Mouse (Mus musculus) liver (tissue): ENCODE data around the gene Pakap.

Source experiments
- DNase-seq: peaks from one replicate; pipeline ENCODE4 v3.0.0-alpha.2; 2020; ENCODE audit warnings: mixed read lengths

The Pakap gene

DNA sequence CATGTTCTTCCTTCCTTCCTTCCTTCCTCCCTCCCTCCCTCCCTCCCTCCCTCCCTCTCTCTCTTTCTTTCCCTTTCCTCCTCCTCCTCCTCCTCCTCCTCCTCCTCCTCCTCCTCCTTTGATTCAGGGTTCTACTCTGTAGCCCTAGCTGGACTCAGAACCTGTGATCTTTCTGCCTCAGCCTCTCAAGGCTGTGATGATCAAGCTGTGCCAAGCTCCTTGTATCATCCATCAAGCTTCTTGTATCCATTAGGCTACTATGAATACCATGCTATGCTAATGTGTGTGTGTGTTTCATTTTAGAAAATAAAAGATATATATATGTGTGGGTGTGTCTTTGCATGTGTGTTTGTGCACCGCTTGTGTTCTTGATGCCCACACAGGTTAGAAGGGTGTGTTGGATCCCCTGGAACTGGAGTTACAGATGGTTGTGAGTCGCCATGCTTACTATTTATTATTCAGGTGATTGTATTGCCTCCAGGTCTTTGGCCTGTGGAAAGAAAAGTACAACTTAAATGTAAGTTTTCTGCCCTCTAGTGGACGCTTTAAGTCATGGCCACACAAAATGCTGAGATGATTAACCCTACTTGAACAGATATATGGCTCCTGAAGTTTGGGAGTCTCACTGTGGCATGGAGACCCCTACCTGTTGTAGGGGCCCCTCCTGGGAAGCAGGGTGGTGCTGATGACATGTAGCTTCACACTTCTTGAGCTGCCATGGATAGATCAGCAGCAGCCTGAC is 359.7 kb downstream of the Pakap start:
- no peak for DNase-seq

DNA sequence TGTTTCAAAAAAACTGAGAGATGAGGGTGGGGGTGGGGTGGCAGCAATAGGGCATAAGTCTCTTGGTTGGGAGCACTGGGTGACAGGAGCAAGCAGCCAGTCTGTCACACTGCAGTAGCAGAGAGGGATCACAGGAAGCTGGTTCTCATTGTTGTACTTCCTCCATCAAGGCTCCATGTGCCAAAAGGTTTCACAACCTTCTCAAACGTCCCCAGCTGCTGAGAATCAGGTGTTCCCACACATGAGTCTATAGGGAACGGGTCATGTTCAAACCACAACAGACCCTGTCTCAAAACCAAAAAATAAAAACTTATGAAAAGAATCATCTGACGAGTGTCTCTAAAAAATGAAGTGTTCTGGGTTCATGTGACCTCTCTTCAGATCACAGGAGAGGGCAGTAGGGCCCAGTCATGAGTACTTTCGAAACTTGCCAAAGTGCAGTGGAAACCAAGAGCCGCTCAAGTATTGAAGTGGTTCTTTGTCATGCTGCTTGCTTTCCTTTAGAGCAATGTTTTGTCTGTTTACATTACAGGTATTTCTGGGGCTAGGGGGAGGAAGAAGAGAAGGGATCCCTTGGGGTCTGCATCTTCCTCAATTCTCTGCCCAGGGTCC is 362.7 kb downstream of the Pakap start:
- no peak for DNase-seq

DNA sequence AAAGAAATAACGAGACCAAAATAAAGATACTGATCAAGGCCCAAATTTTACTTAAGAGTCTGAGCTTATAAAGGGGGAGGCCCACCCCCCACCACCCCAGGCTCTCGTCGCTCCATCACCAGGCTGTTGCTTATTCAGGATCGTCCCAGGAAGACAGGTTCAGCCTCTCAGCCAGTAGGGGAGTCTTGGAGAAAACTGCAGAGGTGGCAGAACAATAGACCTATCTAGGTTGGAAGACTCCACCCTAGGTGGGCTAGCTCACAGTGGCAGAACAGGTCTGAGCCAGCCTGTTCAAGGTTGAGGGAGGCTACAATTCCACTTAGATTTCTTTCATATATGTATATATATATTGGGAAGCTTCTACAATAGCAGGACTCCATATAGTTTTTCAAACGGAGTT is 366.2 kb downstream of the Pakap start:
- DNase-seq = no peak

DNA sequence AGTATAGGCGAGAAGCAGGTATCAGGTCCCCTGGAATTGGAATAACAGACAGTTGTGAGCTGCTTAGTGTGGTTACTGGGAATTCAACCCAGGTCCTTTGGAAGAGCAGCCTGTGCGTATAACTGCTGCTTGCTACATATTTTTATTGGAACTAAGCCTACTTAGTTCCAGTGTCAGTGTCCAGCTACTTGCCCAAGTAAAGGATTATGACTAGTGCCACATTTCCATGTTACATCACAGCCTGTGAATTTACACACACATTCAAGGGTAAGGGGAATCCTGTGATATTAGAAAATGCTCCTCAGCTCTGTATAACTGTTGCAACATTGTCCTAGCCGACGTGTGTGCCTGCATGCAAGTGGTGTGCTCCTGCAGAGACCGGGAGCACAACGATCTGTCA is 369.3 kb downstream of the Pakap start:
- no peak for DNase-seq

DNA sequence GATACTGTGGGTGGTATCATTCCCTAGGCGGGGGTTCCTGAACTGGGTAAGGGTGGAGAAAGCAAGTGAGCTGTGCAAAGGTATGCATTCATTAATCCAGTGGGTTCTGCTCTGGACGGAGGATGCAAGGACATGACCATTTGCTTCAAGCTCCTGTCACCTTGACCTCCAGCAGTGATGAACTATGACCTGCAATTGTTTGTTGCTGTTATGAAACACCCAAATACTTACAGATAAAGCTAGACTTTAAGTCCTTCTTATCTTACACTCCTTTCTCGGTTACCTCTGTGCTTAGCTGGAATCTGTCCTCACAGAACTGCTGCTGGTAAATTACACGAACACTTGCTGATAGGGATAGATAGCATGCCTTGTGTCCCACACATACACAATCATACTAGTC is 372.7 kb downstream of the Pakap start:
- DNase-seq = no peak

DNA sequence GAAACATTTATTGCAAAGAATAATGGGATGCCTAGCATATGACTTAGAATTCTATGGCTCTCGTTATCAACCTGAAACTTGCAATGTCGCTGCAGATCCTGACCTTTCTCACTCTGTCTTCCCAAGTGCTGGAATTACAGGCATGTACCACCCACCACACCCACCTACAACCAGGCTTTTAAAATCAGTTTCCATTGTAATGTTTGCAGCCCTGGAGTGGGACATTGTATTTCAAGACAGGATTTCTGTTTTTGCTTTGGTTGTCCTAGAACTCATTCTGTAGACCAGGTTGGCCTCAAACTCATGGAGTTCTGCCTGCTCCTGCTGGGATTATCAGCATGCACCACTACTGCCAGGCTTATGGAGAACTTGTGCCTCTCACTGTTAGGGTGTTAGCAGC is 374.9 kb downstream of the Pakap start:
- no peak for DNase-seq
